Mouse (Mus musculus) midbrain, embryonic 16.5 days (tissue): Measurements from ENCODE around the gene Pkd2l1. TPM values are rescaled to one million over a fixed set of nuclear protein-coding genes. Genes with fewer than 3 reads are reported as not detected.
"Not testable (repeated sequence)": the region's sequence is repeated elsewhere in the genome, so short reads cannot be mapped to it uniquely, and the experiment has no call there.

Experiments used
- ATAC-seq: fragments of 200-750 bp; cut with Nextera tagmentation; 2 replicates; pipeline ENCODE4 v1.8.0; 2017; ENCODE audit warnings: moderate TSS enrichment
- H3K27ac ChIP-seq: fragments of 300-500 bp; sonication (generic); 2 replicates; pipeline ENCODE4 v1.5.1; 2014; ENCODE audit warnings: mild to moderate bottlenecking, low read length, mixed read lengths
- H3K27me3 ChIP-seq: fragments of 300-500 bp; sonication (generic); 2 replicates; pipeline ENCODE4 v1.6.1; 2014; ENCODE audit warnings: low read depth, low read length, mixed read lengths; ENCODE audit not compliant: control insufficient read depth, insufficient read depth
- H3K36me3 ChIP-seq: fragments of 300-500 bp; sonication (generic); 2 replicates; pipeline ENCODE4 v1.6.1; 2014; ENCODE audit warnings: mild to moderate bottlenecking, low read length, moderate library complexity, mixed read lengths; ENCODE audit not compliant: control insufficient read depth, insufficient read depth
- H3K4me1 ChIP-seq: fragments of 300-500 bp; sonication (generic); 2 replicates; pipeline ENCODE4 v1.6.1; 2014; ENCODE audit warnings: mild to moderate bottlenecking, low read length, mixed read lengths; ENCODE audit not compliant: control insufficient read depth, insufficient read depth
- H3K4me2 ChIP-seq: fragments of 300-500 bp; sonication (generic); 2 replicates; pipeline ENCODE4 v1.6.1; 2014; ENCODE audit warnings: mild to moderate bottlenecking, low read length, mixed read lengths
- H3K4me3 ChIP-seq: fragments of 300-500 bp; sonication (generic); 2 replicates; pipeline ENCODE4 v1.5.1; 2014; ENCODE audit warnings: low read depth, mild to moderate bottlenecking, low read length, moderate library complexity, mixed read lengths
- H3K9ac ChIP-seq: fragments of 300-500 bp; sonication (generic); 2 replicates; pipeline ENCODE4 v1.6.1; 2014; ENCODE audit warnings: low read depth, low read length, mixed read lengths
- H3K9me3 ChIP-seq: fragments of 300-500 bp; sonication (generic); replicated peaks from 2 replicates; pipeline ENCODE4 v1.6.1; 2014; ENCODE audit warnings: mild to moderate bottlenecking, low read length, mixed read lengths; ENCODE audit not compliant: control insufficient read depth, poor library complexity, severe bottlenecking
- WGBS: fragments of 180-500 bp; shearing (Covaris S2); extraction: QIAGEN DNeasy Blood & Tissue Kit; methylation state at CpG from one replicate; pipeline ENCODE4 v1.1.7; 2014; 5-methylcytosine and 5-hydroxymethylcytosine counted together
- polyA plus RNA-seq: library from polyadenylated mRNA; unstranded; fragments of >200 nt; fragmentation: Nextera tagmentation; extraction: Ambion mirVana; gene quantifications from 2 replicates; pipeline ENCODE4 v1.2.1, GENCODE M21; 2015

The Pkd2l1 gene
- polyA plus RNA-seq, 1 experiment from 2014 or later: 0.28 TPM

GRCm38 (mm10) chr19:44121137-44121536, 71.1 kb downstream of the Pkd2l1 start:
- peaks cover 40% of the 10 kb centered on the region for H3K36me3 ChIP-seq
- ATAC-seq: no peak
- H3K9me3 ChIP-seq: no peaks in the 10 kb centered on the region

GRCm38 (mm10) chr19:44120686-44121085, 71.6 kb downstream of the Pkd2l1 start:
- H3K36me3 ChIP-seq: peaks cover 40% of the 10 kb centered on the region
- not testable (repeated sequence) for H3K4me3 ChIP-seq, H3K27ac ChIP-seq, ATAC-seq, H3K4me2 ChIP-seq, H3K9me3 ChIP-seq, H3K27me3 ChIP-seq, H3K9ac ChIP-seq, H3K4me1 ChIP-seq
- WGBS: 94% methylated on average over 7 of the region's 9 CpGs

More at GRCm38 (mm10) chr19:44121137-44121536, 71.1 kb downstream of the Pkd2l1 start:
- Histone ChIP-seq H3K4me1 (no peaks in the 10 kb centered on the region), H3K27ac (no peak overlapping the region), H3K4me3 (no peak overlapping the region), H3K4me2 (no peak overlapping the region), H3K9ac (no peak overlapping the region), H3K27me3 (no peaks in the 10 kb centered on the region)
- 94% methylated on average over 7 of the region's 7 CpGs for WGBS

- Histone ChIP-seq H3K27me3 (no peaks in the 10 kb centered on the region), H3K9me3 (no peaks in the 10 kb centered on the region), H3K36me3 (peaks cover 36% of the 10 kb centered on the region), H3K4me1 (no peaks in the 10 kb centered on the region), H3K27ac (no peak overlapping the region), H3K4me2 (no peak overlapping the region), H3K4me3 (no peak overlapping the region), H3K9ac (no peak overlapping the region)
- no peak for ATAC-seq
Observed at GRCm38 (mm10) chr19:44117793-44118192, 74.4 kb downstream of the Pkd2l1 start.

- WGBS: 43% methylated on average over 7 of the region's 7 CpGs
- Histone ChIP-seq H3K36me3 (peaks cover 29% of the 10 kb centered on the region), H3K27ac (no peak overlapping the region), H3K27me3 (no peaks in the 10 kb centered on the region), H3K4me3 (no peak overlapping the region), H3K4me1 (peaks cover 6% of the 10 kb centered on the region), H3K9me3 (no peaks in the 10 kb centered on the region), H3K4me2 (no peak overlapping the region), H3K9ac (no peak overlapping the region)
- ATAC-seq: no peak
Observed at GRCm38 (mm10) chr19:44111706-44112105, 80.5 kb downstream of the Pkd2l1 start.

- no peaks in the 10 kb centered on the region for H3K9me3 ChIP-seq
- 97% methylated on average over 9 of the region's 9 CpGs for WGBS
- H3K9ac ChIP-seq: no peak overlapping the region
- H3K4me1 ChIP-seq: peaks cover 18% of the 10 kb centered on the region
- H3K27ac ChIP-seq: no peak overlapping the region
- no peak overlapping the region for H3K4me2 ChIP-seq
- H3K27me3 ChIP-seq: no peaks in the 10 kb centered on the region
- no peak for ATAC-seq
- H3K4me3 ChIP-seq: no peak overlapping the region
- H3K36me3 ChIP-seq: peaks cover 26% of the 10 kb centered on the region
Observed at GRCm38 (mm10) chr19:44110356-44110755, 81.9 kb downstream of the Pkd2l1 start.

- Histone ChIP-seq H3K27me3 (no peaks in the 10 kb centered on the region), H3K4me2 (no peak overlapping the region), H3K36me3 (peaks cover 23% of the 10 kb centered on the region), H3K9me3 (no peaks in the 10 kb centered on the region), H3K4me3 (no peak overlapping the region), H3K27ac (no peak overlapping the region), H3K9ac (no peak overlapping the region), H3K4me1 (peaks cover 21% of the 10 kb centered on the region)
- no peak for ATAC-seq
Observed at GRCm38 (mm10) chr19:44108996-44109395, 83.2 kb downstream of the Pkd2l1 start.

- WGBS: 28% methylated on average over 22 of the region's 22 CpGs
Observed at GRCm38 (mm10) chr19:44107661-44108521, 84.4 kb downstream of the Pkd2l1 start.

GRCm38 (mm10) chr19:44106831-44107660, 85.2 kb downstream of the Pkd2l1 start, which contains the start of gene Chuk:
Gene Chuk (minus strand): TSS chr19:44107480.
- peaks cover 9% of the 10 kb centered on the region; the same call in 1 of the 2 replicates for H3K36me3 ChIP-seq
- no peaks in the 10 kb centered on the region for H3K9me3 ChIP-seq
- H3K4me2 ChIP-seq: peak within 1 kb of the TSS; percentile 85
- H3K27ac ChIP-seq: peak within 1 kb of the TSS; percentile 62
- peak within 1 kb of the TSS; percentile 72 for H3K4me3 ChIP-seq
- peak within 1 kb of the TSS; percentile 88 for H3K9ac ChIP-seq
- peak; percentile 100 for ATAC-seq
- H3K27me3 ChIP-seq: no peaks in the 10 kb centered on the region
- peaks cover 21% of the 10 kb centered on the region for H3K4me1 ChIP-seq
- under 1% methylated on average over 66 of the region's 67 CpGs for WGBS

More at GRCm38 (mm10) chr19:44107661-44108521, 84.4 kb downstream of the Pkd2l1 start:
- no peaks in the 10 kb centered on the region for H3K9me3 ChIP-seq
- H3K4me2 ChIP-seq: peak overlapping the region; percentile 70
- 0 out of 2 replicates have a peak overlapping the region, but pooled peaks have one; percentile 0 for H3K27ac ChIP-seq
- H3K4me1 ChIP-seq: peaks cover 21% of the 10 kb centered on the region
- H3K36me3 ChIP-seq: peaks cover 13% of the 10 kb centered on the region
- no peaks in the 10 kb centered on the region for H3K27me3 ChIP-seq
- peak; percentile 64 for ATAC-seq
- peak overlapping the region; percentile 13 for H3K9ac ChIP-seq
- peak overlapping the region; percentile 72 for H3K4me3 ChIP-seq
